Mouse (Mus musculus) intestine, postnatal 0 days (tissue): ENCODE results near the gene Bsn. TPM values are rescaled to one million over a fixed set of nuclear protein-coding genes. Genes with fewer than 3 reads are reported as not detected.

Source experiments
- ATAC-seq: fragments of 200-750 bp; cut with Nextera tagmentation; 2 replicates; pipeline ENCODE4 v1.8.0; 2017; ENCODE audit warnings: mild to moderate bottlenecking, moderate TSS enrichment, moderate library complexity
- H3K27ac ChIP-seq: fragments of 300-500 bp; sonication (generic); 2 replicates; pipeline ENCODE4 v1.5.1; 2014; ENCODE audit warnings: mild to moderate bottlenecking, low read depth, low read length, moderate library complexity
- H3K27me3 ChIP-seq: fragments of 300-500 bp; sonication (generic); replicated peaks from 2 replicates; pipeline ENCODE4 v1.6.1; 2014; ENCODE audit warnings: low read length, mixed read lengths; ENCODE audit not compliant: control insufficient read depth, insufficient read depth
- H3K36me3 ChIP-seq: fragments of 300-500 bp; sonication (generic); 2 replicates; pipeline ENCODE4 v1.6.1; 2014; ENCODE audit warnings: mild to moderate bottlenecking, moderate library complexity; ENCODE audit not compliant: control insufficient read depth, insufficient read depth
- H3K4me1 ChIP-seq: fragments of 300-500 bp; sonication (generic); replicated peaks from 2 replicates; pipeline ENCODE4 v1.6.1; 2014; ENCODE audit warnings: antibody characterized with exemption, low read length, mixed read lengths; ENCODE audit not compliant: control insufficient read depth, insufficient read depth
- H3K4me2 ChIP-seq: fragments of 300-500 bp; sonication (generic); replicated peaks from 2 replicates; pipeline ENCODE4 v1.6.1; 2014; ENCODE audit warnings: low read depth, mild to moderate bottlenecking, moderate library complexity
- H3K4me3 ChIP-seq: fragments of 300-500 bp; sonication (generic); 2 replicates; pipeline ENCODE4 v1.5.1; 2014; ENCODE audit warnings: low read depth, low read length
- H3K9ac ChIP-seq: fragments of 300-500 bp; sonication (generic); 2 replicates; pipeline ENCODE4 v1.6.1; 2014; ENCODE audit warnings: mild to moderate bottlenecking, low read depth, low read length
- H3K9me3 ChIP-seq: fragments of 300-500 bp; sonication (generic); 2 replicates; pipeline ENCODE4 v1.6.1; 2016; ENCODE audit warnings: mixed run types; ENCODE audit not compliant: control insufficient read depth
- CTCF ChIP-seq: sonication (generic); IDR thresholded peaks from 2 replicates; pipeline ENCODE4 v1.5.1; 2016; ENCODE audit warnings: low read depth, mild to moderate bottlenecking, control low read depth, antibody characterized with exemption, moderate library complexity
- WGBS: fragments of 180-500 bp; shearing (Covaris S2); extraction: QIAGEN DNeasy Blood & Tissue Kit; methylation state at CpG from one replicate; pipeline ENCODE4 v1.1.7; 2014; 5-methylcytosine and 5-hydroxymethylcytosine counted together
- polyA plus RNA-seq: library from polyadenylated mRNA; unstranded; fragments of >200 nt; fragmentation: Nextera tagmentation; extraction: Ambion mirVana; gene quantifications from 2 replicates; pipeline ENCODE4 v1.2.1, GENCODE M21; 2015

The Bsn gene
- polyA plus RNA-seq, 1 experiment from 2014 or later, result 1.6 TPM

DNA sequence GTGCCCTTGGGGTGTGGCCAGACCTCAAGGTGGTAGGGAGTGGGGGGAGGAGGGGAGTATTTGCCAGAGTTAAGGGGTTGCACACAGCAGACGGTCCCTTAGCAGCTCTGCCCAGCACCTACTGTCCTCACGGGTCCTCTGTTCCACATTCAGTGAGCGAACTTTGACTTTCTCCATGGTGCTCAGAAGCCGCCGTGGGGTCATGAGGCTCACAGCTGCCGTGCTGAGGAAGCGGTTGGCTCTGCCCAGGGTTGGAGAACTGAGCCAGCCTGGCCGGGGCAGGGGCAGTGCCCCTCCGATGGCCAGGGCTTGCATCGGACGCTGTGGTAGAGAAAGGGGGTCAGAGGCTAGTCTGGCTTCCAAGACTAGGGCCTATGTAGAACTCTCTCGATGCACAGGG lies 126.8 kb downstream of the Bsn start:
- Histone ChIP-seq H3K36me3 (peaks cover 62% of the 10 kb centered on the region), H3K4me3 (no peak overlapping the region), H3K4me2 (no peak overlapping the region), H3K4me1 (no peaks in the 10 kb centered on the region), H3K9ac (no peak overlapping the region), H3K27me3 (no peaks in the 10 kb centered on the region), H3K27ac (no peak overlapping the region), H3K9me3 (no peaks in the 10 kb centered on the region)
- no peak for TF ChIP-seq CTCF
- ATAC-seq, result no peak
- WGBS, result 87% methylated on average over 12 of the region's 12 CpGs

DNA sequence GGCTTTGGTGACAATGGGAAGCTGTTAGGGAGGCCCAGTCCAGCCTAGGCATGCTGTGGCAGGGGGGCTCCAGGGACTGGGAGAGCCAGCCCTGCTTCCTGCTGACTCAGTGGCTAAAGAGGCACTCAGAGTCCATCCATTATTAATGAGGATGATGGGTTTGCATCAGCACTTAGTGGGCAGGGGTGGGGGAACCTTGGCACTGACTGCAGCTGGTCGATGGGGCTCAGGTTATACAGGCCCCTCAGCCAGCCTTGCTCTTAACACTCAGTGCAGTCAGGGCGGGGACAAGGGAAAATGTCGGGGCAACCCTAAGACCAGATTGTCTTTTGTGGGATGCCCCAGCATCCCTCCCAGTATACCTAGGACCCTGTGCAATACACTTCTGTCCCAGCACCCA lies 128.0 kb downstream of the Bsn start:
- Histone ChIP-seq H3K36me3 (peaks cover 74% of the 10 kb centered on the region), H3K4me1 (no peaks in the 10 kb centered on the region), H3K4me2 (no peak overlapping the region), H3K27me3 (no peaks in the 10 kb centered on the region), H3K9ac (no peak overlapping the region), H3K4me3 (no peak overlapping the region), H3K27ac (no peak overlapping the region; the same call in 1 of the 2 replicates), H3K9me3 (no peaks in the 10 kb centered on the region)
- TF ChIP-seq CTCF, result no peak
- no peak for ATAC-seq
- 83% methylated on average over 3 of the region's 3 CpGs for WGBS

DNA sequence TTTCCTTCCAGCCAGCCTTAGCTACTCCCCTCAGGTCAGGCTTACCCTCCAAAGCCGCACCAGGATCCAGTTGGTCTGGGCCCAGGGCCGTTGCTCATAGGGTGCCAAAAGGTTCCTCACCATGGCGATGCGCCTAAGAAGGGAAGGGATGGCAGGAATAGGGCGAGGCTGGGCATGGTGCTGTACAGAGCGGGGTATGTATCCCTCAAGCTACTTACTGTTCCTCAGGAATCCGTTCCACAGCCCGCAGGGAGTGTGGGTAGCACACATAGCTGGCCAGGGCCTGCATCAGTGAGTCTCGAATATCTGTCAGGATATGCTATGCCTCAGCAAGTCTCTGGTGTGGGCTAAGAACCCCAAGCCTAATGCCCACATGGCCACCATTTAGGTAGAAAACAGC lies 131.9 kb downstream of the Bsn start:
- no peaks in the 10 kb centered on the region for H3K9me3 ChIP-seq
- H3K4me3 ChIP-seq, result no peak overlapping the region
- ATAC-seq, result no peak
- H3K27me3 ChIP-seq, result no peaks in the 10 kb centered on the region
- H3K9ac ChIP-seq, result no peak overlapping the region
- no peak overlapping the region for H3K27ac ChIP-seq
- H3K36me3 ChIP-seq, result peaks cover 85% of the 10 kb centered on the region
- TF ChIP-seq CTCF, result no peak
- H3K4me2 ChIP-seq, result no peak overlapping the region
- no peaks in the 10 kb centered on the region for H3K4me1 ChIP-seq
- WGBS, result 95% methylated on average over 9 of the region's 9 CpGs

DNA sequence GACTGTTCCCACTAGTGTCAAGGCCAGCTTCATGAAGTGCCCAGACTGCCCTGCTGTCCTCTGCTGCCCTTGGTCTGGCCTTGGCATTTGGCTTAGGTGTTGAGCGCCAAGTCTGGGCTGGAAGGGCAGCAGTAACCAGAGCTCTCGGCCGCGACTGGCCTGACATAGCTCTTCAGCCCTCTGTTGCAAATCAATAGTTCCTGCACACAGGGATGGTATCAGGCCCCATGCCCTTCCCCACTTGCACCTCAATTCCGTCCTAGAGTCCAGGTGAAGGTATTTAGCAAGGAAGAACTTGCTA lies 133.0 kb downstream of the Bsn start:
- H3K4me2 ChIP-seq, result no peak overlapping the region
- peaks cover 77% of the 10 kb centered on the region for H3K36me3 ChIP-seq
- no peak for TF ChIP-seq CTCF
- no peaks in the 10 kb centered on the region for H3K27me3 ChIP-seq
- WGBS, result 92% methylated on average over 5 of the region's 5 CpGs
- no peak overlapping the region for H3K9ac ChIP-seq
- H3K27ac ChIP-seq, result no peak overlapping the region
- no peaks in the 10 kb centered on the region for H3K4me1 ChIP-seq
- no peak overlapping the region for H3K4me3 ChIP-seq
- ATAC-seq, result no peak
- H3K9me3 ChIP-seq, result no peaks in the 10 kb centered on the region

DNA sequence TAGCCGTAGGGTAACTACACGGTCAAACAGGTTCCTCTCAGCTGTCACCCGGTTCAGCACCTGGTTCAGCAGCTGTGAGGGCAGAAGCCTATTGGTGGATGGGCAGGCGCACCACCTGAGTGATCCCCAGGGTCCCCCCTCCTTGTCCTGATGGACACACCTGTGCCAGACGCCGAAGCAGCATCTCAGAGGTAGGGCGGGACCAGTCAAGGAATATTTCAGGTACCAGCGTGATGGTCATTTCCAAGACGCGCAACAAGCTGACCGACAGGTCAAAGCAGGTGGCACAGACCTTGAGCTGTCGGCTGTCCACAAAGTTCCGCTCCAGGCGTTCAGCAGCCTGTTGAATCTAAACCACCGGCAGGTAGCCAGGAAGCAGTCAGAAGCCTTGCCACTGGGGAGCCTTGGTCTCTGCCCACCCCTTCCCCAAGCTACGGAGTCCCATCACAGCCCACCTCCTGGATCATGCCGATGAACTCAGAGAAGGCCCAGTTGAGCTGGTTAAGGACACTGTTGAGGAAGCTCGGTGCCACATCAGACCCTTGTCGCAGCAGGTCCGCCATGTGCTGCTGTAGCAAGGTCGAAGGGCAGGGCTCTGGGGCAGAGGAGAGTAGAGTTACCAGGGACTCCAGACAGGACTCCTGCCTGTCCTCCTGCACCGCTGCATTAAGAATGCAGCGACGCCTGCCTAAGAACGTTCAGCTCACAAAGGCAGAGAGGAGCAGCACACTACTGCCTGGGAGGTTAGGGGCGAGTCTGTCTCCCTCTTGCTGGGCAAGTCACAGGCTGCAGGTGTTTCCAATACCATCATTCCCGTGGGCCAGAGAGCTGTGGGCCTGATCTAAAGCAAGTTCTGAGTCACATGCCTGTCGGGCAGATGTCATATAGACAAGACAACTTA lies 133.6 kb downstream of the Bsn start:
- no peaks in the 10 kb centered on the region for H3K9me3 ChIP-seq
- no peaks in the 10 kb centered on the region for H3K4me1 ChIP-seq
- no peak overlapping the region for H3K9ac ChIP-seq
- no peak for ATAC-seq
- peaks cover 75% of the 10 kb centered on the region for H3K36me3 ChIP-seq
- no peak overlapping the region for H3K27ac ChIP-seq
- H3K27me3 ChIP-seq, result no peaks in the 10 kb centered on the region
- 80% methylated on average over 28 of the region's 28 CpGs for WGBS
- H3K4me3 ChIP-seq, result no peak overlapping the region
- H3K4me2 ChIP-seq, result no peak overlapping the region
- no peak for TF ChIP-seq CTCF

DNA sequence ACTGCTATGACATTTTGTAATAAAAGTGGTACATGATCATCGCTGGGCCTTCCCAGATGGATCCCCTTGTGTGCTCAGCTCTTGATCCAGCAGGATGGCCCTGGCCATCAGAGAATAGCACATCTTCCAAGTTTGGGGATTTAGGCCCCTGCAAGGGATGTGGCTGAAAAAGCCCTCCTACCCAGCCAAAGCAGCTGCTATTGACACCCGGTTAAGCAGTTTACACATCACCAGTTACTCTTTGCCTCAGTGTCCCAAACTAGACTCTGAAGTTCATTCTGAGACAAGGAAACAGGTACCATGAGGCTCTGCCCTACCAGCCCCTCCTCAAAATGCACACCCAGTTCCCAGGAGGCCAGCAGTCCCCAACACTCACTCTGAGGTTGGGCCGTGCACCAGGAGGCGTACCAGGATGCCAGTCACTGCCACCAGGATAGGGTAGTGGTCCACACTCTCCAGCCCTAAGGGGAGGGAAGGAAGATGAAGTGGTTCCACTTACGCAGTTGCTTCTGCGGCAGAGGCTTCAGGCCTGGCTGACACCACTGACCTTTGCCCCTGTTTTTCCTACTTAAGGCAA lies 134.4 kb downstream of the Bsn start:
- no peaks in the 10 kb centered on the region for H3K4me1 ChIP-seq
- H3K4me3 ChIP-seq, result no peak overlapping the region
- no peak overlapping the region for H3K27ac ChIP-seq
- no peak for ATAC-seq
- H3K4me2 ChIP-seq, result no peak overlapping the region
- H3K9me3 ChIP-seq, result no peaks in the 10 kb centered on the region
- 88% methylated on average over 6 of the region's 6 CpGs for WGBS
- no peaks in the 10 kb centered on the region for H3K27me3 ChIP-seq
- TF ChIP-seq CTCF, result no peak
- no peak overlapping the region; the same call in 1 of the 2 replicates for H3K9ac ChIP-seq
- H3K36me3 ChIP-seq, result peaks cover 79% of the 10 kb centered on the region
